Mouse (Mus musculus): ENCODE results near the gene Cpped1. TPM values are rescaled to one million over a fixed set of nuclear protein-coding genes. Genes with fewer than 3 reads are reported as not detected.
A peak's percentile ranks its signal among the peaks of the same experiment; 100 is the strongest.

The Cpped1 gene
- polyA plus RNA-seq, 1 experiment from 2014 or later: 35.6 TPM

GRCm38 (mm10) chr16:11824833-11825232 lies 84.4 kb downstream of the Cpped1 start:
- Histone ChIP-seq H3K27me3 (replicated peaks; ENCODE audit: control insufficient read depth, insufficient read depth, low read length) (no peaks in the 10 kb centered on the region), H3K27ac (ENCODE audit: low read depth) (no peak overlapping the region), H3K9me3 (ENCODE audit: control insufficient read depth, low read length) (no peaks in the 10 kb centered on the region), H3K4me2 (ENCODE audit: low read length) (no peak overlapping the region), H3K9ac (ENCODE audit: low read length) (no peak overlapping the region), H3K36me3 (ENCODE audit: control insufficient read depth, insufficient read depth, low read length) (no peaks in the 10 kb centered on the region), H3K4me3 (ENCODE audit: low read depth, low read length) (no peak overlapping the region), H3K4me1 (replicated peaks; ENCODE audit: control insufficient read depth, insufficient read depth, low read length) (peaks cover 5% of the 10 kb centered on the region; the same call in 1 of the 2 replicates)
- WGBS: 70% methylated on average over 7 of the region's 7 CpGs
- no peak for ATAC-seq (replicated peaks; ENCODE audit: low FRiP score, low TSS enrichment, low read depth)
- DNase-seq (ENCODE audit: low spot score): no peak

- ATAC-seq (replicated peaks; ENCODE audit: low FRiP score, low TSS enrichment, low read depth) (no peak), DNase-seq (ENCODE audit: low spot score) (no peak)
- no peaks in the 10 kb centered on the region for H3K9me3 ChIP-seq (ENCODE audit: control insufficient read depth, low read length)
- WGBS: 75% methylated on average over 8 of the region's 8 CpGs
- H3K27ac ChIP-seq (ENCODE audit: low read depth): no peak overlapping the region
- no peak overlapping the region for H3K4me2 ChIP-seq (ENCODE audit: low read length)
- H3K9ac ChIP-seq (ENCODE audit: low read length): no peak overlapping the region
- H3K4me3 ChIP-seq (ENCODE audit: low read depth, low read length): no peak overlapping the region
- no peaks in the 10 kb centered on the region for H3K27me3 ChIP-seq (replicated peaks; ENCODE audit: control insufficient read depth, insufficient read depth, low read length)
- H3K4me1 ChIP-seq (replicated peaks; ENCODE audit: control insufficient read depth, insufficient read depth, low read length): peaks cover 5% of the 10 kb centered on the region; the same call in 1 of the 2 replicates
- no peaks in the 10 kb centered on the region for H3K36me3 ChIP-seq (ENCODE audit: control insufficient read depth, insufficient read depth, low read length)
These were observed 84.9 kb downstream of the Cpped1 start for GRCm38 (mm10) chr16:11824385-11824784.

- peaks cover 5% of the 10 kb centered on the region; the same call in 1 of the 2 replicates for H3K4me1 ChIP-seq (replicated peaks; ENCODE audit: control insufficient read depth, insufficient read depth, low read length)
- 79% methylated on average over 7 of the region's 7 CpGs for WGBS
- no peaks in the 10 kb centered on the region for H3K27me3 ChIP-seq (replicated peaks; ENCODE audit: control insufficient read depth, insufficient read depth, low read length)
- no peak overlapping the region for H3K9ac ChIP-seq (ENCODE audit: low read length)
- H3K27ac ChIP-seq (ENCODE audit: low read depth): no peak overlapping the region
- no peak for DNase-seq (ENCODE audit: low spot score)
- H3K36me3 ChIP-seq (ENCODE audit: control insufficient read depth, insufficient read depth, low read length): no peaks in the 10 kb centered on the region
- no peak overlapping the region for H3K4me2 ChIP-seq (ENCODE audit: low read length)
- no peaks in the 10 kb centered on the region for H3K9me3 ChIP-seq (ENCODE audit: control insufficient read depth, low read length)
- H3K4me3 ChIP-seq (ENCODE audit: low read depth, low read length): no peak overlapping the region
- no peak for ATAC-seq (replicated peaks; ENCODE audit: low FRiP score, low TSS enrichment, low read depth)
These were observed 88.5 kb downstream of the Cpped1 start for GRCm38 (mm10) chr16:11820791-11821190.

GRCm38 (mm10) chr16:11814935-11815650 lies 94.2 kb downstream of the Cpped1 start:
- DNase-seq (ENCODE audit: low spot score) (no peak), ATAC-seq (replicated peaks; ENCODE audit: low FRiP score, low TSS enrichment, low read depth) (no peak)
- Histone ChIP-seq H3K9ac (ENCODE audit: low read length) (no peak overlapping the region), H3K27ac (ENCODE audit: low read depth) (no peak overlapping the region), H3K9me3 (ENCODE audit: control insufficient read depth, low read length) (no peaks in the 10 kb centered on the region), H3K27me3 (replicated peaks; ENCODE audit: control insufficient read depth, insufficient read depth, low read length) (no peaks in the 10 kb centered on the region), H3K4me2 (ENCODE audit: low read length) (no peak overlapping the region), H3K36me3 (ENCODE audit: control insufficient read depth, insufficient read depth, low read length) (no peaks in the 10 kb centered on the region), H3K4me1 (replicated peaks; ENCODE audit: control insufficient read depth, insufficient read depth, low read length) (no peaks in the 10 kb centered on the region), H3K4me3 (ENCODE audit: low read depth, low read length) (no peak overlapping the region)
- 78% methylated on average over 10 of the region's 10 CpGs for WGBS

- Histone ChIP-seq H3K4me3 (ENCODE audit: low read depth, low read length) (no peak overlapping the region), H3K9ac (ENCODE audit: low read length) (no peak overlapping the region), H3K27me3 (replicated peaks; ENCODE audit: control insufficient read depth, insufficient read depth, low read length) (no peaks in the 10 kb centered on the region), H3K4me2 (ENCODE audit: low read length) (no peak overlapping the region), H3K27ac (ENCODE audit: low read depth) (no peak overlapping the region), H3K36me3 (ENCODE audit: control insufficient read depth, insufficient read depth, low read length) (no peaks in the 10 kb centered on the region), H3K4me1 (replicated peaks; ENCODE audit: control insufficient read depth, insufficient read depth, low read length) (no peaks in the 10 kb centered on the region), H3K9me3 (ENCODE audit: control insufficient read depth, low read length) (no peaks in the 10 kb centered on the region)
- ATAC-seq (replicated peaks; ENCODE audit: low FRiP score, low TSS enrichment, low read depth) (no peak), DNase-seq (ENCODE audit: low spot score) (no peak)
- 78% methylated on average over 8 of the region's 8 CpGs for WGBS
These were observed 97.1 kb downstream of the Cpped1 start for GRCm38 (mm10) chr16:11812119-11812518.

- H3K27ac ChIP-seq (ENCODE audit: low read depth): no peak overlapping the region
- no peak overlapping the region for H3K4me2 ChIP-seq (ENCODE audit: low read length)
- DNase-seq (ENCODE audit: low spot score) (no peak), ATAC-seq (replicated peaks; ENCODE audit: low FRiP score, low TSS enrichment, low read depth) (no peak)
- H3K4me3 ChIP-seq (ENCODE audit: low read depth, low read length): no peak overlapping the region
- WGBS: 54% methylated on average over 8 of the region's 8 CpGs
- no peaks in the 10 kb centered on the region for H3K9me3 ChIP-seq (ENCODE audit: control insufficient read depth, low read length)
- no peaks in the 10 kb centered on the region for H3K27me3 ChIP-seq (replicated peaks; ENCODE audit: control insufficient read depth, insufficient read depth, low read length)
- no peaks in the 10 kb centered on the region for H3K4me1 ChIP-seq (replicated peaks; ENCODE audit: control insufficient read depth, insufficient read depth, low read length)
- no peak overlapping the region for H3K9ac ChIP-seq (ENCODE audit: low read length)
- H3K36me3 ChIP-seq (ENCODE audit: control insufficient read depth, insufficient read depth, low read length): no peaks in the 10 kb centered on the region
These were observed 99.6 kb downstream of the Cpped1 start for GRCm38 (mm10) chr16:11809615-11810014.

- no peak overlapping the region for H3K9ac ChIP-seq (ENCODE audit: low read length)
- no peaks in the 10 kb centered on the region for H3K9me3 ChIP-seq (ENCODE audit: control insufficient read depth, low read length)
- ATAC-seq (replicated peaks; ENCODE audit: low FRiP score, low TSS enrichment, low read depth) (0 out of 2 replicates have a peak, but pooled peaks have one; percentile 12), DNase-seq (ENCODE audit: low spot score) (no peak)
- 92% methylated on average over 7 of the region's 7 CpGs for WGBS
- H3K36me3 ChIP-seq (ENCODE audit: control insufficient read depth, insufficient read depth, low read length): no peaks in the 10 kb centered on the region
- no peak overlapping the region for H3K4me2 ChIP-seq (ENCODE audit: low read length)
- no peak overlapping the region for H3K27ac ChIP-seq (ENCODE audit: low read depth)
- H3K4me1 ChIP-seq (replicated peaks; ENCODE audit: control insufficient read depth, insufficient read depth, low read length): no peaks in the 10 kb centered on the region
- no peaks in the 10 kb centered on the region for H3K27me3 ChIP-seq (replicated peaks; ENCODE audit: control insufficient read depth, insufficient read depth, low read length)
- H3K4me3 ChIP-seq (ENCODE audit: low read depth, low read length): no peak overlapping the region
These were observed 107.2 kb downstream of the Cpped1 start for GRCm38 (mm10) chr16:11801960-11802539.

GRCm38 (mm10) chr16:11795758-11796460 lies 113.3 kb downstream of the Cpped1 start:
- H3K9me3 ChIP-seq (ENCODE audit: control insufficient read depth, low read length): 0 out of 2 replicates have a peak, but pooled peaks cover 3% of the 10 kb centered on the region
- H3K4me1 ChIP-seq (replicated peaks; ENCODE audit: control insufficient read depth, insufficient read depth, low read length): no peaks in the 10 kb centered on the region
- H3K27ac ChIP-seq (ENCODE audit: low read depth): no peak overlapping the region
- H3K36me3 ChIP-seq (ENCODE audit: control insufficient read depth, insufficient read depth, low read length): no peaks in the 10 kb centered on the region
- H3K9ac ChIP-seq (ENCODE audit: low read length): no peak overlapping the region
- H3K4me3 ChIP-seq (ENCODE audit: low read depth, low read length): no peak overlapping the region
- ATAC-seq (replicated peaks; ENCODE audit: low FRiP score, low TSS enrichment, low read depth): no peak
- DNase-seq (ENCODE audit: low spot score): no peak
- no peak overlapping the region for H3K4me2 ChIP-seq (ENCODE audit: low read length)
- 73% methylated on average over 7 of the region's 7 CpGs for WGBS
- no peaks in the 10 kb centered on the region for H3K27me3 ChIP-seq (replicated peaks; ENCODE audit: control insufficient read depth, insufficient read depth, low read length)

Measured in intestine, embryonic 14.5 days (tissue).